Mouse (Mus musculus) MEL (cell line): ENCODE results near the gene Srrm3.
A peak's percentile ranks its signal among the peaks of the same experiment; 100 is the strongest.

ENCODE experiments used
- CHD2 ChIP-seq: IDR thresholded peaks from 2 replicates; pipeline ENCODE4 v1.6.1; 2011; ENCODE audit warnings: low read length, improper control_type of control experiment
- CTCF ChIP-seq, 3 experiments: IDR thresholded peaks in 2 of 3; conservative IDR thresholded peaks in 1 of 3; 2 replicates each; pipeline ENCODE4 v1.5.1; 2011 to 2012; ENCODE audit warnings: low read length in 3 of 3, low read depth in 2 of 3, mild to moderate bottlenecking in 2 of 3, improper control_type of control experiment in 1 of 3, inconsistent platforms in 1 of 3, mixed read lengths in 1 of 3, moderate library complexity in 1 of 3; ENCODE audit not compliant: control insufficient read depth in 1 of 3, insufficient read depth in 1 of 3, poor library complexity in 1 of 3, severe bottlenecking in 1 of 3
- EP300 ChIP-seq, 2 experiments: IDR thresholded peaks; 2 replicates each; pipeline ENCODE4 v1.6.1; 2011; ENCODE audit warnings: improper control_type of control experiment in 2 of 2, low read length in 2 of 2, low read depth in 1 of 2, mild to moderate bottlenecking in 1 of 2
- GATA1 ChIP-seq: IDR thresholded peaks from 2 replicates; pipeline ENCODE4 v1.6.1; 2011; ENCODE audit warnings: low read depth, low read length, improper control_type of control experiment
- JUND ChIP-seq: IDR thresholded peaks from 2 replicates; pipeline ENCODE4 v1.6.1; 2011; ENCODE audit warnings: low read depth, mild to moderate bottlenecking, improper control_type of control experiment, low read length
- MAX ChIP-seq: IDR thresholded peaks from 2 replicates; pipeline ENCODE4 v1.6.1; 2011; ENCODE audit warnings: low read length, improper control_type of control experiment
- MEF2A ChIP-seq: IDR thresholded peaks from 2 replicates; pipeline ENCODE4 v1.6.1; 2014; ENCODE audit warnings: low read depth, mild to moderate bottlenecking, inconsistent platforms, low read length, improper control_type of control experiment; ENCODE audit not compliant: poor library complexity, insufficient replicate concordance, severe bottlenecking; ENCODE audit errors: extremely low read depth
- MYC ChIP-seq: IDR thresholded peaks from 2 replicates; pipeline ENCODE4 v1.6.1; 2011; ENCODE audit warnings: low read depth, mild to moderate bottlenecking, low read length, improper control_type of control experiment, moderate library complexity
- POLR2A ChIP-seq, 2 experiments: IDR thresholded peaks; 2 replicates each; pipeline ENCODE4 v1.6.1; 2011 to 2012; ENCODE audit warnings: low read length in 2 of 2, mild to moderate bottlenecking in 2 of 2, control low read depth in 1 of 2, improper control_type of control experiment in 1 of 2, low read depth in 1 of 2, moderate library complexity in 1 of 2; ENCODE audit not compliant: control insufficient read depth in 1 of 2, insufficient read depth in 1 of 2, poor library complexity in 1 of 2
- TCF12 ChIP-seq: IDR thresholded peaks from 2 replicates; pipeline ENCODE4 v1.6.1; 2014; ENCODE audit warnings: low read depth, mild to moderate bottlenecking, inconsistent platforms, low read length, improper control_type of control experiment, moderate library complexity
- UBTF ChIP-seq: IDR thresholded peaks from 2 replicates; pipeline ENCODE4 v1.6.1; 2012; ENCODE audit warnings: low read depth, mild to moderate bottlenecking, inconsistent platforms, low read length, improper control_type of control experiment, moderate library complexity, borderline replicate concordance; ENCODE audit not compliant: insufficient read depth
- USF2 ChIP-seq, 2 experiments: IDR thresholded peaks; 2 replicates each; pipeline ENCODE4 v1.6.1; 2011 to 2012; ENCODE audit warnings: improper control_type of control experiment in 2 of 2, low read length in 2 of 2, borderline replicate concordance in 1 of 2, inconsistent platforms in 1 of 2, low read depth in 1 of 2, mild to moderate bottlenecking in 1 of 2; ENCODE audit not compliant: insufficient read depth in 1 of 2
- ZKSCAN1 ChIP-seq: IDR thresholded peaks from 2 replicates; pipeline ENCODE4 v1.6.1; 2012; ENCODE audit warnings: low read depth, mild to moderate bottlenecking, inconsistent platforms, low read length, improper control_type of control experiment, moderate library complexity

DNA sequence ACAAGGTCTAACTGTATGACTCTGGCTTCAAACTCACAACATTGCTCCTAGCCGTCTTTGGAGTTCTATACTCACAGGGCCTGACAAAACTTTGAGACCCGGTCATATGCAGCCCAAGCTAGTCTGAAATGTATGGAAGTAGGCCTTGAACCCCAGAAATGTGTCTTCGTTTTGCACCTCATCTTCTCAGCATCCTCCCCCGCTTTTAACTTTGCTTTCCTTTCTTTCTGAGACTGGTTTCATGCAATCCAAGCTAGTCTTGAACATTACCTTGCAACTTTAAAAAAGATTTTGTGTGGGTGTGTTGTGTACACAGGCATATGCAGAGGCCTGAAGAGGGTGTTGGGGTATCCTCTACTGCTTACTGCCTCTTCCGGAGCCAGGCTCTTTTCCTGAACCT lies 97.6 kb downstream of the Srrm3 start:
- no peak for TF ChIP-seq CTCF (IDR thresholded peaks at IDR 0.05 in 2 of 3, conservative IDR thresholded peaks at IDR 0.05 in 1 of 3; ENCODE audit: control insufficient read depth in 1 of 3, insufficient read depth in 1 of 3, low read depth in 2 of 3, low read length in 3 of 3, poor library complexity in 1 of 3, severe bottlenecking in 1 of 3)
- no peak for TF ChIP-seq TCF12
- peak in 1 of 2 experiments; percentile 5; a peak in 1 of 4 replicates for TF ChIP-seq POLR2A (IDR thresholded peaks at IDR 0.05; ENCODE audit: control insufficient read depth in 1 of 2, insufficient read depth in 1 of 2, low read depth in 1 of 2, low read length in 2 of 2, poor library complexity in 1 of 2)
- TF ChIP-seq USF2 (IDR thresholded peaks at IDR 0.05; ENCODE audit: borderline replicate concordance in 1 of 2, insufficient read depth in 1 of 2, low read depth in 1 of 2, low read length in 2 of 2), result no peak
- no peak for TF ChIP-seq EP300 (IDR thresholded peaks at IDR 0.05; ENCODE audit: low read depth in 1 of 2, low read length in 2 of 2)
- TF ChIP-seq GATA1, result no peak
- TF ChIP-seq MYC, result no peak
- TF ChIP-seq JUND, result no peak
- no peak for TF ChIP-seq UBTF
- no peak for TF ChIP-seq MAX
- TF ChIP-seq ZKSCAN1, result no peak
- TF ChIP-seq MEF2A, result no peak
- TF ChIP-seq CHD2, result no peak
